Mouse (Mus musculus): Measurements from ENCODE around the gene Col2a1. TPM values are rescaled to one million over a fixed set of nuclear protein-coding genes. Genes with fewer than 3 reads are reported as not detected.

The Col2a1 gene
- 10 to 100 TPM; 17.3 to 25.2 TPM for polyA plus RNA-seq (2012; fragmentation: generic; extraction: Trizol)

GRCm38 (mm10) chr15:98003822-98004739 lies at the start of gene Col2a1:
Gene Col2a1, minus strand, starts transcription at chr15:98004695.

GRCm38 (mm10) chr15:97963989-97964835 lies 40.3 kb downstream of the Col2a1 start, which contains the start of gene Tmem106c:
Gene Tmem106c, plus strand, starts transcription at chr15:97964200.

Other genes starting within 250 kb of the Col2a1 start
- 10 to 100 TPM in 1 of 2 experiments, 1 to 10 TPM in 1; 3.0 to 11.6 TPM for gene Rapgef3, start 236.7 kb downstream of the Col2a1 start, polyA plus RNA-seq (2012; fragmentation: generic; extraction: Trizol)
- gene Slc48a1, start 226.2 kb downstream of the Col2a1 start, polyA plus RNA-seq (2012; fragmentation: generic; extraction: Trizol) = 100 to 1,000 TPM in 1 of 2 experiments, 10 to 100 TPM in 1; 93.3 to 136 TPM
- gene Hdac7, start 160.2 kb downstream of the Col2a1 start, polyA plus RNA-seq (2012; fragmentation: generic; extraction: Trizol) = 10 to 100 TPM; 64.5 to 86.6 TPM
- gene Vdr, start 94.1 kb downstream of the Col2a1 start, polyA plus RNA-seq (2012; fragmentation: generic; extraction: Trizol) = 10 to 100 TPM in 1 of 2 experiments, 1 to 10 TPM in 1; 3.6 to 18.0 TPM
- 10 to 100 TPM; 36.3 to 77.7 TPM for gene Tmem106c, start 40.5 kb downstream of the Col2a1 start, polyA plus RNA-seq (2012; fragmentation: generic; extraction: Trizol)
- 100 to 1,000 TPM in 1 of 2 experiments, 10 to 100 TPM in 1; 31.0 to 113 TPM for gene Pfkm, start 87.9 kb upstream of the Col2a1 start, polyA plus RNA-seq (2012; fragmentation: generic; extraction: Trizol)
- 10 to 100 TPM in 1 of 2 experiments, 1 to 10 TPM in 1; 3.6 to 11.2 TPM for gene Senp1, start 89.0 kb upstream of the Col2a1 start, polyA plus RNA-seq (2012; fragmentation: generic; extraction: Trizol)
- gene Asb8, start 160.9 kb upstream of the Col2a1 start, polyA plus RNA-seq (2012; fragmentation: generic; extraction: Trizol) = 10 to 100 TPM; 18.4 to 40.3 TPM
- 1 to 10 TPM; 2.8 to 6.3 TPM for gene Ccdc184, start 162.5 kb upstream of the Col2a1 start, polyA plus RNA-seq (2012; fragmentation: generic; extraction: Trizol)
- not detected for gene Olfr288, start 190.8 kb upstream of the Col2a1 start, polyA plus RNA-seq (2012; fragmentation: generic; extraction: Trizol)
- gene Gm44579, start 216.3 kb upstream of the Col2a1 start, polyA plus RNA-seq (2012; fragmentation: generic; extraction: Trizol) = not detected
- gene Olfr287, start 216.4 kb upstream of the Col2a1 start, polyA plus RNA-seq (2012; fragmentation: generic; extraction: Trizol) = under 1 TPM in 1 of 2 experiments, not detected in 1; 0.70 TPM
- not detected for gene Olfr286, start 229.8 kb upstream of the Col2a1 start, polyA plus RNA-seq (2012; fragmentation: generic; extraction: Trizol)